Mouse (Mus musculus) lung, embryonic 15.5 days (tissue): ENCODE results near the gene AI661453. TPM values are rescaled to one million over a fixed set of nuclear protein-coding genes. Genes with fewer than 3 reads are reported as not detected.
"Not testable (repeated sequence)": the region's sequence is repeated elsewhere in the genome, so short reads cannot be mapped to it uniquely, and the experiment has no call there.

Source experiments
- ATAC-seq: fragments of 200-750 bp; cut with Nextera tagmentation; 2 replicates; pipeline ENCODE4 v1.8.0; 2017; ENCODE audit warnings: moderate number of reproducible peaks, borderline replicate concordance; ENCODE audit not compliant: low FRiP score, low TSS enrichment; ENCODE audit errors: extremely low read depth
- H3K27ac ChIP-seq: fragments of 300-500 bp; sonication (generic); 2 replicates; pipeline ENCODE4 v1.5.1; 2015; ENCODE audit warnings: moderate library complexity, mild to moderate bottlenecking, inconsistent platforms
- H3K27me3 ChIP-seq: fragments of 300-500 bp; sonication (generic); 2 replicates; pipeline ENCODE4 v1.6.1; 2015; ENCODE audit warnings: inconsistent platforms
- H3K36me3 ChIP-seq: fragments of 300-500 bp; sonication (generic); 2 replicates; pipeline ENCODE4 v1.6.1; 2015; ENCODE audit warnings: inconsistent platforms
- H3K4me1 ChIP-seq: fragments of 300-500 bp; sonication (generic); 2 replicates; pipeline ENCODE4 v1.6.1; 2015; ENCODE audit warnings: inconsistent platforms
- H3K4me2 ChIP-seq: fragments of 300-500 bp; sonication (generic); 2 replicates; pipeline ENCODE4 v1.6.1; 2015; ENCODE audit warnings: inconsistent platforms, mild to moderate bottlenecking, moderate library complexity
- H3K4me3 ChIP-seq: fragments of 300-500 bp; sonication (generic); 2 replicates; pipeline ENCODE4 v1.5.1; 2015; ENCODE audit warnings: mild to moderate bottlenecking, inconsistent platforms
- H3K9ac ChIP-seq: fragments of 300-500 bp; sonication (generic); 2 replicates; pipeline ENCODE4 v1.6.1; 2015; ENCODE audit warnings: inconsistent platforms
- H3K9me3 ChIP-seq: fragments of 300-500 bp; sonication (generic); 2 replicates; pipeline ENCODE4 v1.6.1; 2016; ENCODE audit warnings: inconsistent platforms
- WGBS: fragments of 180-500 bp; shearing (Covaris S2); methylation state at CpG from one replicate; pipeline ENCODE4 v1.1.7; 2015; 5-methylcytosine and 5-hydroxymethylcytosine counted together
- polyA plus RNA-seq: library from polyadenylated mRNA; unstranded; fragments of >200 nt; fragmentation: Nextera tagmentation; extraction: Ambion mirVana; gene quantifications from 2 replicates; pipeline ENCODE4 v1.2.1, GENCODE M21; 2015

The AI661453 gene
- polyA plus RNA-seq, 1 experiment from 2014 or later = 2.4 TPM

- Histone ChIP-seq H3K27me3 (no peaks in the 10 kb centered on the region), H3K36me3 (peaks cover 20% of the 10 kb centered on the region), H3K4me1 (peaks cover 16% of the 10 kb centered on the region), H3K4me2 (no peak overlapping the region), H3K27ac (0 out of 2 replicates have a peak overlapping the region, but pooled peaks have one; percentile 91), H3K9ac (no peak overlapping the region), H3K4me3 (no peak overlapping the region), H3K9me3 (no peaks in the 10 kb centered on the region)
- WGBS = 45% methylated on average over 3 of the region's 3 CpGs
- ATAC-seq = no peak; the same call in 1 of the 2 replicates
Observed at GRCm38 (mm10) chr17:47485791-47486190, 49.4 kb downstream of the AI661453 start.

- WGBS = 73% methylated on average over 9 of the region's 9 CpGs
- Histone ChIP-seq H3K9ac (no peak overlapping the region), H3K27ac (no peak overlapping the region), H3K36me3 (peaks cover 70% of the 10 kb centered on the region), H3K9me3 (no peaks in the 10 kb centered on the region), H3K27me3 (no peaks in the 10 kb centered on the region), H3K4me1 (peaks cover 5% of the 10 kb centered on the region; the same call in 1 of the 2 replicates), H3K4me3 (no peak overlapping the region), H3K4me2 (no peak overlapping the region)
- no peak for ATAC-seq
Observed at GRCm38 (mm10) chr17:47490791-47491190, 54.4 kb downstream of the AI661453 start.

GRCm38 (mm10) chr17:47492731-47493130, 56.3 kb downstream of the AI661453 start:
- H3K36me3 ChIP-seq = peaks cover 82% of the 10 kb centered on the region
- H3K9ac ChIP-seq = no peak overlapping the region
- WGBS = 70% methylated on average over 6 of the region's 6 CpGs
- no peaks in the 10 kb centered on the region for H3K4me1 ChIP-seq
- no peaks in the 10 kb centered on the region for H3K9me3 ChIP-seq
- H3K27me3 ChIP-seq = no peaks in the 10 kb centered on the region
- ATAC-seq = no peak
- no peak overlapping the region for H3K4me3 ChIP-seq
- H3K4me2 ChIP-seq = no peak overlapping the region
- no peak overlapping the region for H3K27ac ChIP-seq

GRCm38 (mm10) chr17:47493653-47494052, 57.2 kb downstream of the AI661453 start:
- no peaks in the 10 kb centered on the region for H3K27me3 ChIP-seq
- H3K4me3 ChIP-seq = no peak overlapping the region
- H3K9ac ChIP-seq = no peak overlapping the region
- H3K36me3 ChIP-seq = peaks cover 89% of the 10 kb centered on the region
- H3K4me2 ChIP-seq = no peak overlapping the region
- H3K27ac ChIP-seq = no peak overlapping the region
- H3K4me1 ChIP-seq = no peaks in the 10 kb centered on the region
- ATAC-seq = no peak
- 82% methylated on average over 6 of the region's 6 CpGs for WGBS
- H3K9me3 ChIP-seq = no peaks in the 10 kb centered on the region

GRCm38 (mm10) chr17:47494132-47494531, 57.7 kb downstream of the AI661453 start:
- Histone ChIP-seq H3K36me3 (peaks cover 91% of the 10 kb centered on the region), H3K9me3 (no peaks in the 10 kb centered on the region), H3K4me1 (no peaks in the 10 kb centered on the region), H3K27me3 (no peaks in the 10 kb centered on the region), H3K9ac (no peak overlapping the region), H3K27ac (no peak overlapping the region), H3K4me2 (no peak overlapping the region), H3K4me3 (no peak overlapping the region)
- WGBS = 84% methylated on average over 11 of the region's 11 CpGs
- no peak for ATAC-seq

GRCm38 (mm10) chr17:47501531-47501930, 65.1 kb downstream of the AI661453 start:
- H3K9ac ChIP-seq = peak overlapping the region; percentile 67; the same call in 1 of the 2 replicates
- no peaks in the 10 kb centered on the region for H3K9me3 ChIP-seq
- H3K4me1 ChIP-seq = peaks cover 26% of the 10 kb centered on the region
- H3K27ac ChIP-seq = peak overlapping the region; percentile 85; the same call in 1 of the 2 replicates
- peak overlapping the region; percentile 76 for H3K4me2 ChIP-seq
- peak overlapping the region; percentile 72 for H3K4me3 ChIP-seq
- peaks cover 31% of the 10 kb centered on the region for H3K36me3 ChIP-seq
- ATAC-seq = no peak
- 2% methylated on average over 11 of the region's 11 CpGs for WGBS
- H3K27me3 ChIP-seq = no peaks in the 10 kb centered on the region

- 2% methylated on average over 40 of the region's 40 CpGs for WGBS
- Histone ChIP-seq H3K4me1 (peaks cover 27% of the 10 kb centered on the region), H3K9ac (peak within 1 kb of the TSS; percentile 67), H3K36me3 (peaks cover 25% of the 10 kb centered on the region), H3K4me3 (peak within 1 kb of the TSS; percentile 72), H3K9me3 (no peaks in the 10 kb centered on the region), H3K27ac (peak within 1 kb of the TSS; percentile 85), H3K27me3 (no peaks in the 10 kb centered on the region), H3K4me2 (peak within 1 kb of the TSS; percentile 76)
- ATAC-seq = peak; percentile 93
Observed at GRCm38 (mm10) chr17:47501946-47502706, 65.7 kb downstream of the AI661453 start, which contains the start of gene Taf8. Taf8 (minus strand) TSS chr17:47502292.

GRCm38 (mm10) chr17:47502707-47503045, 66.3 kb downstream of the AI661453 start:
- H3K9ac ChIP-seq, H3K27me3 ChIP-seq, ATAC-seq, H3K9me3 ChIP-seq: not testable (repeated sequence)
- H3K27ac ChIP-seq = peak overlapping the region; percentile 50
- peaks cover 32% of the 10 kb centered on the region for H3K4me1 ChIP-seq
- H3K4me2 ChIP-seq = peak overlapping the region; percentile 59
- H3K36me3 ChIP-seq = peaks cover 23% of the 10 kb centered on the region
- WGBS = 76% methylated on average over 6 of the region's 6 CpGs
- H3K4me3 ChIP-seq = peak overlapping the region; percentile 72; the same call in 1 of the 2 replicates

GRCm38 (mm10) chr17:47503689-47504088, 67.3 kb downstream of the AI661453 start:
- H3K4me2 ChIP-seq = no peak overlapping the region
- H3K27ac ChIP-seq = no peak overlapping the region
- H3K9me3 ChIP-seq = no peaks in the 10 kb centered on the region
- no peaks in the 10 kb centered on the region for H3K27me3 ChIP-seq
- no peak for ATAC-seq
- no peak overlapping the region for H3K9ac ChIP-seq
- H3K4me1 ChIP-seq = peaks cover 41% of the 10 kb centered on the region
- no peak overlapping the region for H3K4me3 ChIP-seq
- H3K36me3 ChIP-seq = peaks cover 15% of the 10 kb centered on the region

- Histone ChIP-seq H3K9ac (peak overlapping the region; percentile 43), H3K4me2 (peak overlapping the region; percentile 75), H3K4me1 (peaks cover 45% of the 10 kb centered on the region), H3K27me3 (no peaks in the 10 kb centered on the region), H3K36me3 (peaks cover 10% of the 10 kb centered on the region; the same call in 1 of the 2 replicates), H3K27ac (peak overlapping the region; percentile 76), H3K9me3 (no peaks in the 10 kb centered on the region), H3K4me3 (peak overlapping the region; percentile 41)
- no peak for ATAC-seq
- 53% methylated on average over 5 of the region's 5 CpGs for WGBS
Observed at GRCm38 (mm10) chr17:47504228-47504627, 67.8 kb downstream of the AI661453 start.

GRCm38 (mm10) chr17:47504941-47505346, 68.5 kb downstream of the AI661453 start, which contains the start of gene Ccnd3:
Ccnd3 (plus strand) TSS chr17:47505051.
- peak; percentile 15; the same call in 1 of the 2 replicates for ATAC-seq
- Histone ChIP-seq H3K9ac (peak within 1 kb of the TSS; percentile 43), H3K4me3 (peak within 1 kb of the TSS; percentile 41), H3K9me3 (no peaks in the 10 kb centered on the region), H3K27ac (peak within 1 kb of the TSS; percentile 76), H3K36me3 (peaks cover 6% of the 10 kb centered on the region; the same call in 1 of the 2 replicates), H3K4me1 (peaks cover 47% of the 10 kb centered on the region), H3K4me2 (peak within 1 kb of the TSS; percentile 75), H3K27me3 (no peaks in the 10 kb centered on the region)
- under 1% methylated on average over 22 of the region's 22 CpGs for WGBS

- Histone ChIP-seq H3K9me3 (no peaks in the 10 kb centered on the region), H3K36me3 (peaks cover under 1% of the 10 kb centered on the region; the same call in 1 of the 2 replicates), H3K27ac (peak overlapping the region; percentile 76), H3K9ac (peak overlapping the region; percentile 43; the same call in 1 of the 2 replicates), H3K4me3 (peak overlapping the region; percentile 41), H3K4me1 (peaks cover 45% of the 10 kb centered on the region), H3K27me3 (no peaks in the 10 kb centered on the region), H3K4me2 (peak overlapping the region; percentile 75)
- 56% methylated on average over 2 of the region's 2 CpGs for WGBS
- no peak for ATAC-seq
Observed at GRCm38 (mm10) chr17:47505566-47505965, 69.2 kb downstream of the AI661453 start.
